Mouse (Mus musculus): ENCODE data around the gene Pid1. TPM values are rescaled to one million over a fixed set of nuclear protein-coding genes. Genes with fewer than 3 reads are reported as not detected.

Gene Pid1
- polyA plus RNA-seq, 1 experiment from 2014 or later, result 67.0 TPM

DNA sequence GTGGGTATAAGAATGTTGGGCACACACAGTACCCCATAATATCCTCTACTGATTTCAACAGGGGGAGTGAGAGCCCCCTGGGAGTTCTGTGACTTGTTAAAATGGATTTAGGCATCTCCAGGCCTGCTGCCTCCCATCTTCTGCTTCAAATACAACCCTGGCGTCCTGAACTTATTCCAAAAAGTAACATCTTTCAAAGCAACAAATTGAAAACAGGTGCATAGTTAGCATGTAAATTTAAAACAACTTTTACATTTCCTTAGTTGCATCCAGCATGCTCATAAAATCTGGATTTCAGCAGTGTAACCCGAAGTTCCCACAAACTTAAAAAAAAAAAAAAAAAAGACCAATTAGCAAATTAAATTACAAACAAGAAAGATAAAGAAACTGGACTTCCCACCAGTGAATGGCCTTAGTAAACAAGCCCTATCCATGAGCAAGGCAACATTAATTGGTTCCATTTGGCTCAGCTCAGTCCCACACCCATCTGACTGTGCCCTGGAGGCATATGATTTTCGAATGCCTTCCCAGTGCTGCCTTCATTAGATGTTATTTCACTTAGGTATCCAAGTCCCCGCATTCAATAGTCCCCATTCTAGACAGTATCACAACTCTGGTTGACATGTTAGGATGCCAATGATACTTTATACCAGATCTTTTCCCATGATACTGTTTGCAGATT is 177.1 kb downstream of the Pid1 start:
- H3K9ac ChIP-seq (replicated peaks; ENCODE audit: low read depth, low read length), result no peak overlapping the region
- ATAC-seq, result no peak
- no peaks in the 10 kb centered on the region for H3K36me3 ChIP-seq (ENCODE audit: control insufficient read depth, insufficient read depth)

DNA sequence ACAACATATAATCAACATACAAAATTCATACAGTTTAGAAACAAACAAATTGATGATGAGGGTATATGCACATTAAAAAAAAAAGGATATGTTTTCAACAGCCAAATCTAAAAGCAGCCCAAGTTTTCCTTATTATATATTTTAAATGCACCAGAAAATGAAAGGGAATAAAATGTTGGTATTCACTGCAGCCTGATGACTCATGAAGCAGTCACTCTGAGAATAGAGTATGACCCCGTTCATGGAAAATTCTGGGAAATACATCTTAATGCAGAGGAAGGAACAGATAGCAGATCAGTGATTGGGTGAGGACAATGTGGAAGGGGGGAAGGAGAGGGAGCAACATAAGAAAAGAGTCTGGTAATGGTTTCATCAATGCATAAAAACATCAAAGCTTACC is 186.3 kb downstream of the Pid1 start:
- Histone ChIP-seq H3K27ac (ENCODE audit: low read length) (no peak overlapping the region), H3K4me2 (ENCODE audit: low read length) (no peak overlapping the region), H3K4me3 (replicated peaks; ENCODE audit: low read length) (no peak overlapping the region), H3K9ac (replicated peaks; ENCODE audit: low read depth, low read length) (no peak overlapping the region), H3K36me3 (ENCODE audit: control insufficient read depth, insufficient read depth) (no peaks in the 10 kb centered on the region), H3K27me3 (replicated peaks; ENCODE audit: control insufficient read depth, insufficient read depth, low read length) (no peaks in the 10 kb centered on the region), H3K9me3 (ENCODE audit: control insufficient read depth, low read length) (no peaks in the 10 kb centered on the region), H3K4me1 (replicated peaks; ENCODE audit: control insufficient read depth, insufficient read depth, low read length) (peaks cover 13% of the 10 kb centered on the region)
- WGBS, result 66% methylated on average over 1 of the region's 1 CpGs
- ATAC-seq, result no peak

More for the DNA sequence above, 177.1 kb downstream of the Pid1 start:
- WGBS, result 42% methylated on average over 4 of the region's 4 CpGs
- H3K27me3 ChIP-seq (replicated peaks; ENCODE audit: control insufficient read depth, insufficient read depth, low read length), result no peaks in the 10 kb centered on the region
- no peak overlapping the region for H3K27ac ChIP-seq (ENCODE audit: low read length)
- H3K4me3 ChIP-seq (replicated peaks; ENCODE audit: low read length), result no peak overlapping the region
- H3K4me1 ChIP-seq (replicated peaks; ENCODE audit: control insufficient read depth, insufficient read depth, low read length), result peaks cover 2% of the 10 kb centered on the region; the same call in 1 of the 2 replicates
- no peak overlapping the region for H3K4me2 ChIP-seq (ENCODE audit: low read length)
- no peaks in the 10 kb centered on the region for H3K9me3 ChIP-seq (ENCODE audit: control insufficient read depth, low read length)

DNA sequence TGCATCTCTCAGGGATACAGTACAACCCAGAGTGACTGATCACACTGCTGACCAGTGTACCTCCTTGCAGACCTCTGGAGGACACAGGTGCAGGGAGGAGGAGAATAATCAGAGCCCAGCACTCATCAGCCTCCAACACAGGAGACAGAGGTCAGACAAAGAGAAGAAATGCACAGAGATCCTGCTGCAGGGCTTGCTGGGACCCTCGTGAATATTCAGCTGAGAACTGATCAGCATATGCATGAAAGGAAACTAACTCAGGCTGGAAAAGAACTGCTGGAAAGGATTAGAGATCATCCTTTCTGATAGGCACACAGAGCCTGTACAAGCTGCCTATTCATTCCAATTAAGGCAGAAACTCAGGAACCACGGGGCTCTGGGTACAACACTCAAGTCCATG is 186.9 kb downstream of the Pid1 start:
- no peaks in the 10 kb centered on the region for H3K9me3 ChIP-seq (ENCODE audit: control insufficient read depth, low read length)
- H3K36me3 ChIP-seq (ENCODE audit: control insufficient read depth, insufficient read depth), result no peaks in the 10 kb centered on the region
- no peak overlapping the region for H3K4me2 ChIP-seq (ENCODE audit: low read length)
- H3K27me3 ChIP-seq (replicated peaks; ENCODE audit: control insufficient read depth, insufficient read depth, low read length), result no peaks in the 10 kb centered on the region
- peaks cover 15% of the 10 kb centered on the region for H3K4me1 ChIP-seq (replicated peaks; ENCODE audit: control insufficient read depth, insufficient read depth, low read length)
- no peak overlapping the region for H3K4me3 ChIP-seq (replicated peaks; ENCODE audit: low read length)
- H3K9ac ChIP-seq (replicated peaks; ENCODE audit: low read depth, low read length), result no peak overlapping the region
- 1% methylated on average over 2 of the region's 2 CpGs for WGBS
- H3K27ac ChIP-seq (ENCODE audit: low read length), result peak overlapping the region; percentile 41
- ATAC-seq, result peak; percentile 93

DNA sequence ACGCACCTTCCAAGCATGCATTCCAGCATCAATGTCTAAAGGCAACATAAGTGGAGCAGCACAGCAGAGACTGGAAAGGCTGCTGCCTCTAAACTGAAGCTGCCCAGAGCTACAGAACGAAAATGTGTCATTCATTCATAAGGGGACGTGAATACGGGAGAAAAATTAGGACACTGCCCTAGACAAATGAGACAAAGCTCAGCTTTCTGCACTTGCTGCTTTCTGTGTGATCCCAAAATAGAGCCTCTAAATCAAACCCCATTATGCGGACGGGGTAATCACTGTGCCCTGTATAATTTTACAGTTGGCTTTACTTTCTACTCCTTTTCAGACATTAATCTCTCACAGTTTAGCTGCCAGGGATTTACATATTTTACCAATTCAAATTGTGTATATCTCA is 191.0 kb downstream of the Pid1 start:
- Histone ChIP-seq H3K9ac (replicated peaks; ENCODE audit: low read depth, low read length) (no peak overlapping the region), H3K9me3 (ENCODE audit: control insufficient read depth, low read length) (no peaks in the 10 kb centered on the region), H3K4me1 (replicated peaks; ENCODE audit: control insufficient read depth, insufficient read depth, low read length) (peaks cover 14% of the 10 kb centered on the region), H3K36me3 (ENCODE audit: control insufficient read depth, insufficient read depth) (no peaks in the 10 kb centered on the region), H3K4me3 (replicated peaks; ENCODE audit: low read length) (no peak overlapping the region), H3K27ac (ENCODE audit: low read length) (peak overlapping the region; percentile 48; the same call in 1 of the 2 replicates), H3K4me2 (ENCODE audit: low read length) (no peak overlapping the region), H3K27me3 (replicated peaks; ENCODE audit: control insufficient read depth, insufficient read depth, low read length) (no peaks in the 10 kb centered on the region)
- no peak; the same call in 1 of the 2 replicates for ATAC-seq
- WGBS, result 26% methylated on average over 6 of the region's 6 CpGs

DNA sequence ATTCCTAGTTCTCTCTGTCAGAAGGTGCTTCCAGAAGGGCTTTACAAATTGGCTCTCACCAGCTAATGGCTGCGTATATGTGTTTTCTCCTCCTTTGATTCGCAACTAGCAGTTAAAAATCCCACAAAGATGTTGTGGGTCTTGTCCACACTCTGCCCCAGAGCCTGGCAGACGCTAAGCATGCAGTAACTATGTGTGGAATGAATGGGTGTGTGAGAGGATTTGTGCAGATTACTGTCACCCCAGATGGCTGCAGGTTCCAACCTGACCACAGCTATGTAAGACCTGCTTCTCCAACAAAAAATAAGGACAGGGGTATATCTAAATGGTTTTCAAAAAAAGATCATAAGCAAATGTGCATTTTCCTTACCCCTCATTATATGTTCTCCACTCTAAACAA is 206.2 kb downstream of the Pid1 start:
- no peak overlapping the region for H3K27ac ChIP-seq (ENCODE audit: low read length)
- H3K4me2 ChIP-seq (ENCODE audit: low read length), result no peak overlapping the region
- H3K4me1 ChIP-seq (replicated peaks; ENCODE audit: control insufficient read depth, insufficient read depth, low read length), result peaks cover 5% of the 10 kb centered on the region; the same call in 1 of the 2 replicates
- WGBS, result 86% methylated on average over 3 of the region's 3 CpGs
- ATAC-seq, result no peak
- no peak overlapping the region for H3K9ac ChIP-seq (replicated peaks; ENCODE audit: low read depth, low read length)
- no peaks in the 10 kb centered on the region for H3K9me3 ChIP-seq (ENCODE audit: control insufficient read depth, low read length)
- H3K27me3 ChIP-seq (replicated peaks; ENCODE audit: control insufficient read depth, insufficient read depth, low read length), result no peaks in the 10 kb centered on the region
- no peak overlapping the region for H3K4me3 ChIP-seq (replicated peaks; ENCODE audit: low read length)
- H3K36me3 ChIP-seq (ENCODE audit: control insufficient read depth, insufficient read depth), result no peaks in the 10 kb centered on the region

DNA sequence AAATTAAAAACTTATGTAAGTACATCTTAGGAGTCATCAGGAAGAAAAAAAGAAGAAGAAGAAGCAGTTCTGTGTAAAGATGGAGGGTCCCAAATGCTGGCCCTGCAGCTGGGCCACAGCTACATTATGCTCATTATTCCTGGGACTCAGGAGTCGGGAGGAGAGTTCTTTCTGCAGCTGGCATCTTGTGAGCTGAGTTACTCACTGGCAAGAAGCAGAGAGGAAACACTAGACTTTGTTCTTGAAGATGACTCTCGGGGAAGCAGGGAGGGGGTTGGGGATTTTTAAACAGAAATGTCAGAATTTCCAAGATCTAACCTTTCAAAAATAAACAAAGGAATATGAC is 208.4 kb downstream of the Pid1 start:
- Histone ChIP-seq H3K4me1 (replicated peaks; ENCODE audit: control insufficient read depth, insufficient read depth, low read length) (peaks cover 5% of the 10 kb centered on the region; the same call in 1 of the 2 replicates), H3K4me2 (ENCODE audit: low read length) (no peak overlapping the region), H3K4me3 (replicated peaks; ENCODE audit: low read length) (no peak overlapping the region), H3K9me3 (ENCODE audit: control insufficient read depth, low read length) (no peaks in the 10 kb centered on the region), H3K36me3 (ENCODE audit: control insufficient read depth, insufficient read depth) (no peaks in the 10 kb centered on the region), H3K27ac (ENCODE audit: low read length) (peak overlapping the region; percentile 32), H3K9ac (replicated peaks; ENCODE audit: low read depth, low read length) (no peak overlapping the region), H3K27me3 (replicated peaks; ENCODE audit: control insufficient read depth, insufficient read depth, low read length) (no peaks in the 10 kb centered on the region)
- ATAC-seq, result peak; percentile 76
- WGBS, result 23% methylated on average over 2 of the region's 2 CpGs

DNA sequence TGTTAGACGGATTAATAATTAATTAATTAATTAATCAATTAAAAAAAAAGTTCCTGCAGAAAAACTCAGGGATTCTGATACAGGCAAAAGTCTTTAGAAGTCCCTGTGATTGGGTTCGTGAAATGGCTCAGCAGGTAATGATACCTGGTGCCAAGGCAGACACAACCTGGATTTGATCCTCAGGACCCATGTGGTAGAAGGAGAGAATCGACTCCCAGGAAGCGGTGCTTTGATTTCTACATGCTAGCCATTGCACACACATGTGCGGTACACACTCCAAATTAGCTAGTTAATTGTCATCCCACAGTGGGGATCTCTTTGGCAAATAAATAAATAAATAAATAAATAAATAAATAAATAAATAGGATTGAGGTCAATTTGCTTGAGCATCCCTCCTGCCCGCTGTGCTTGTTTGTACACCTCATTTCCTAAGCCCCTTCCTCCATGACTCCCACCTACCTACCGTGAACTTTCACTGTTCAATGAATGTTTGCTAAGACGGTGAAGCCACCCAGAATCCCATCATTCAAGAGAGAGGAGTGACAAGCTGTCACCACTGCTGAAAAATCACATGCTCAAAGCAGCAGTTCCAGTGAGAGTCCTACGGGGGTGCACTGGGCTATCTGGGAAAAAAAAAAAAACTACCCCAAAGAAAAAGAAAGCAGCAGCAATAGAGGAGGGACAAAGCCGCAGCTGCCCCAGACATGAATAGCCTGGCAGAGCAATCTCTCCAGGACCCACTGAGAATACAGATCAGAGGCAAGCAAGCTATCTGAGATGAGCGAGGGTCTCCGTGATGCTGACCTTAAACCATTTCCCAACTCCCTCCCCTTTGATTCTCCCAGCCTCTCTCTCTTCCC is 209.0 kb downstream of the Pid1 start:
- Histone ChIP-seq H3K36me3 (ENCODE audit: control insufficient read depth, insufficient read depth) (no peaks in the 10 kb centered on the region), H3K9ac (replicated peaks; ENCODE audit: low read depth, low read length) (no peak overlapping the region), H3K4me2 (ENCODE audit: low read length) (no peak overlapping the region), H3K27ac (ENCODE audit: low read length) (peak overlapping the region; percentile 32), H3K27me3 (replicated peaks; ENCODE audit: control insufficient read depth, insufficient read depth, low read length) (no peaks in the 10 kb centered on the region), H3K4me1 (replicated peaks; ENCODE audit: control insufficient read depth, insufficient read depth, low read length) (peaks cover 5% of the 10 kb centered on the region; the same call in 1 of the 2 replicates), H3K4me3 (replicated peaks; ENCODE audit: low read length) (no peak overlapping the region), H3K9me3 (ENCODE audit: control insufficient read depth, low read length) (no peaks in the 10 kb centered on the region)
- ATAC-seq, result peak; percentile 72; the same call in 1 of the 2 replicates
- WGBS, result 46% methylated on average over 12 of the region's 12 CpGs

DNA sequence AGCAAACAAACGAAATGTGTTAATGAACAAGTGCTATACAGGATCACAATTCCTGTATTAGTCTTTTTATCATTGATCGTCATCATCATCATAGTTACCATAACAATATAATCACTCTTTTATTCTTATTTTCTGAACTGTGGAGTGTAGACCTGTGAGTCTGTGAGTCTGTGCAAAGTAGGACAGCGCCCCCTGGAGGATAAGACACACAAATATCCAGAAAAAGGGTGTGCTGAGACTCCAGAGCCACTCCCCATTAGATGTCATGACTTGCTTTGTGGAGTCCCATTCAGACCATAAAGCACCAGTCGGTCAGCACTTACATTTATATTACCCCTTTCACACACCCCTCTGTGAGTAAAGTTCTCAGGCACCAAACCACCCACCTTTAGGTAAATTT is 210.0 kb downstream of the Pid1 start:
- Histone ChIP-seq H3K9ac (replicated peaks; ENCODE audit: low read depth, low read length) (no peak overlapping the region), H3K4me1 (replicated peaks; ENCODE audit: control insufficient read depth, insufficient read depth, low read length) (peaks cover 5% of the 10 kb centered on the region; the same call in 1 of the 2 replicates), H3K9me3 (ENCODE audit: control insufficient read depth, low read length) (no peaks in the 10 kb centered on the region), H3K4me3 (replicated peaks; ENCODE audit: low read length) (no peak overlapping the region), H3K27me3 (replicated peaks; ENCODE audit: control insufficient read depth, insufficient read depth, low read length) (no peaks in the 10 kb centered on the region), H3K27ac (ENCODE audit: low read length) (no peak overlapping the region), H3K36me3 (ENCODE audit: control insufficient read depth, insufficient read depth) (no peaks in the 10 kb centered on the region), H3K4me2 (ENCODE audit: low read length) (no peak overlapping the region)
- ATAC-seq, result no peak
- 51% methylated on average over 4 of the region's 4 CpGs for WGBS

DNA sequence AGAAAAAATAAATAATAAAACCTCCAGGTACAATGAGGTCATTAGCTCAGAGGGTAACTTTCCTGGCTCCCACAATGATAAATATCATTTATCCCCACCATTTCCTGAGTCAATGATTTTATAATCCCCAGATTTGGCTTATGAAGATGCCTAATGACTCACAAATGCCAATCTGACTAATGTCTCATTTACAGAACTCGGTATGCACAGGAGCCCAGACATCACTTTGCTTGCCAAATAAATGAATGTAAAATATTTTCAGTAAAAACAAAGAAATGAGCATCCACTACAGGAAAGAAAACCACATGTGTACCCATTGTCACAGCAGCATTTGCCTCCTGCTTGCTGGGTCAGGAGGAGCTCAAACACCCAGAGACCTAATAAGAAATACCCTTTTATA is 222.4 kb downstream of the Pid1 start:
- H3K4me3 ChIP-seq (replicated peaks; ENCODE audit: low read length), result no peak overlapping the region
- no peak for ATAC-seq
- H3K27ac ChIP-seq (ENCODE audit: low read length), result no peak overlapping the region
- H3K9me3 ChIP-seq (ENCODE audit: control insufficient read depth, low read length), result 0 out of 2 replicates have a peak, but pooled peaks cover 4% of the 10 kb centered on the region
- WGBS, result 67% methylated on average over 1 of the region's 1 CpGs
- no peaks in the 10 kb centered on the region for H3K27me3 ChIP-seq (replicated peaks; ENCODE audit: control insufficient read depth, insufficient read depth, low read length)
- H3K36me3 ChIP-seq (ENCODE audit: control insufficient read depth, insufficient read depth), result no peaks in the 10 kb centered on the region
- no peak overlapping the region for H3K9ac ChIP-seq (replicated peaks; ENCODE audit: low read depth, low read length)
- H3K4me1 ChIP-seq (replicated peaks; ENCODE audit: control insufficient read depth, insufficient read depth, low read length), result no peaks in the 10 kb centered on the region
- no peak overlapping the region for H3K4me2 ChIP-seq (ENCODE audit: low read length)
